Mouse (Mus musculus) cortical plate, adult 2 months (tissue): Measurements from ENCODE around the gene Traf6.

ENCODE experiments used
- CTCF ChIP-seq: fragments of 200-500 bp; IDR thresholded peaks from 2 replicates; pipeline ENCODE4 v1.5.1; 2011; ENCODE audit warnings: mild to moderate bottlenecking, control low read depth, low read length; ENCODE audit not compliant: insufficient read depth; ENCODE audit errors: extremely low read depth
- POLR2A ChIP-seq: fragments of 200-500 bp; IDR thresholded peaks from 2 replicates; pipeline ENCODE4 v1.6.1; 2011; ENCODE audit warnings: mild to moderate bottlenecking, low read length, control low read depth; ENCODE audit not compliant: insufficient read depth; ENCODE audit errors: extremely low read depth

DNA sequence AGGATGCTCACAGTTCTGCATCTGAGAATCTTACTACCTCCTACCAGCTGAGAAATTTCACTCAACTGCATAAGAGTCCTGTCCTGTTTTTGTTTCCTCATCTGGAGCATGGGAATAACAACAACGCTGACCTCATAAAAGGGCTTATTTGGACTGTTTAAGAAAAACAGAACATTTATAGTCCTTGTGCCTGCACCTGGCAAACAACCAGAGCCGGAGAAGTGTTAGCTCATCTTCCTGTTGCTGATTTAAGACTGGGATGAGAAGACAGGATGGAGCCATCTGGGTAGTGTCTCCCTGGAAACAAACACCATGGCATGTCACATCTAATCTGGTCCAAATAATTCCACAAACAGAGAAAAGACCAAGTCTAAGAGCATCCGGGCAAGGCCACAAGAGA lies 55.3 kb downstream of the Traf6 start:
- TF ChIP-seq CTCF (no peak), POLR2A (no peak)
